Mouse (Mus musculus) bone marrow, adult 2 months (tissue): ENCODE measurements at regions not wholly inside any gene's neighbourhood (a gene's known extent, or its start where the extent isn't known, plus 50 kb on each side); places are given as distances from the start of the nearest gene placed in this dataset.

Experiments used
- H3K27ac ChIP-seq: fragments of 200-500 bp; 2 replicates; pipeline ENCODE4 v1.5.1; 2012; ENCODE audit warnings: low read depth, mild to moderate bottlenecking, control low read depth, inconsistent platforms, low read length; ENCODE audit not compliant: control insufficient read depth, poor library complexity, insufficient read depth
- H3K4me1 ChIP-seq: fragments of 200-500 bp; 2 replicates; pipeline ENCODE4 v1.6.1; 2011; ENCODE audit warnings: low read length; ENCODE audit not compliant: control insufficient read depth, insufficient read depth
- H3K4me3 ChIP-seq: fragments of 200-500 bp; replicated peaks from 2 replicates; pipeline ENCODE3; 2011; ENCODE audit warnings: mild to moderate bottlenecking, low read depth, low read length, control low read depth; ENCODE audit not compliant: control insufficient read depth
- CTCF ChIP-seq: fragments of 200-500 bp; IDR thresholded peaks from 2 replicates; pipeline ENCODE4 v1.5.1; 2011; ENCODE audit warnings: low read length, control low read depth; ENCODE audit not compliant: control insufficient read depth, insufficient read depth
- POLR2A ChIP-seq: fragments of 200-500 bp; IDR thresholded peaks from 2 replicates; pipeline ENCODE4 v1.6.1; 2011; ENCODE audit warnings: low read depth, mild to moderate bottlenecking, control low read depth, low read length, borderline replicate concordance; ENCODE audit not compliant: control insufficient read depth
- WGBS: fragments of 180-500 bp; shearing (Covaris S2); methylation state at CpG from one replicate; pipeline ENCODE4 v1.1.7; 2018; 5-methylcytosine and 5-hydroxymethylcytosine counted together

GRCm38 (mm10) chr5:119497501-119497900, 173.0 kb upstream of the Tbx3 start:
- no peak for TF ChIP-seq CTCF
- no peak for TF ChIP-seq POLR2A
- no peak overlapping the region for H3K27ac ChIP-seq
- H3K4me3 ChIP-seq, result no peak overlapping the region
- WGBS, result 74% methylated on average over 1 of the region's 1 CpGs
- no peaks in the 10 kb centered on the region for H3K4me1 ChIP-seq

GRCm38 (mm10) chr5:119498431-119498830, 172.0 kb upstream of the Tbx3 start:
- Histone ChIP-seq H3K27ac (no peak overlapping the region), H3K4me3 (no peak overlapping the region), H3K4me1 (no peaks in the 10 kb centered on the region)
- TF ChIP-seq CTCF (no peak), POLR2A (no peak)
- WGBS, result 61% methylated on average over 6 of the region's 6 CpGs

GRCm38 (mm10) chr5:119507709-119508108, 162.8 kb upstream of the Tbx3 start:
- no peak for TF ChIP-seq POLR2A
- TF ChIP-seq CTCF, result no peak
- no peak overlapping the region for H3K4me3 ChIP-seq
- H3K4me1 ChIP-seq, result no peaks in the 10 kb centered on the region; the same call in 1 of the 2 replicates
- 21% methylated on average over 14 of the region's 14 CpGs for WGBS
- H3K27ac ChIP-seq, result no peak overlapping the region

- H3K4me1 ChIP-seq, result no peaks in the 10 kb centered on the region; the same call in 1 of the 2 replicates
- 80% methylated on average over 19 of the region's 19 CpGs for WGBS
- H3K4me3 ChIP-seq, result no peak overlapping the region
- TF ChIP-seq POLR2A (no peak), CTCF (no peak)
- H3K27ac ChIP-seq, result no peak overlapping the region
These were observed 151.8 kb upstream of the Tbx3 start for GRCm38 (mm10) chr5:119518506-119519252.

- Histone ChIP-seq H3K4me1 (no peaks in the 10 kb centered on the region; the same call in 1 of the 2 replicates), H3K27ac (no peak overlapping the region), H3K4me3 (no peak overlapping the region)
- TF ChIP-seq POLR2A (no peak), CTCF (no peak)
- WGBS, result 56% methylated on average over 4 of the region's 4 CpGs
These were observed 146.3 kb upstream of the Tbx3 start for GRCm38 (mm10) chr5:119524171-119524570.

GRCm38 (mm10) chr5:119525960-119526359, 144.5 kb upstream of the Tbx3 start:
- TF ChIP-seq POLR2A (no peak), CTCF (no peak)
- 63% methylated on average over 5 of the region's 5 CpGs for WGBS
- Histone ChIP-seq H3K4me1 (no peaks in the 10 kb centered on the region; the same call in 1 of the 2 replicates), H3K27ac (no peak overlapping the region), H3K4me3 (no peak overlapping the region)

GRCm38 (mm10) chr5:119530009-119530408, 140.5 kb upstream of the Tbx3 start:
- no peaks in the 10 kb centered on the region for H3K4me1 ChIP-seq
- H3K27ac ChIP-seq, result no peak overlapping the region
- H3K4me3 ChIP-seq, result no peak overlapping the region
- TF ChIP-seq POLR2A (no peak), CTCF (no peak)
- 76% methylated on average over 8 of the region's 8 CpGs for WGBS

GRCm38 (mm10) chr5:119534946-119535345, 135.5 kb upstream of the Tbx3 start:
- no peak overlapping the region for H3K27ac ChIP-seq
- TF ChIP-seq CTCF (no peak), POLR2A (no peak)
- WGBS, result 79% methylated on average over 5 of the region's 5 CpGs
- no peaks in the 10 kb centered on the region for H3K4me1 ChIP-seq
- H3K4me3 ChIP-seq, result no peak overlapping the region

GRCm38 (mm10) chr5:119542836-119543235, 127.6 kb upstream of the Tbx3 start:
- no peak for TF ChIP-seq POLR2A
- TF ChIP-seq CTCF, result no peak
- no peak overlapping the region for H3K27ac ChIP-seq
- H3K4me3 ChIP-seq, result no peak overlapping the region
- 87% methylated on average over 11 of the region's 11 CpGs for WGBS
- H3K4me1 ChIP-seq, result no peaks in the 10 kb centered on the region
